Mouse (Mus musculus) left cerebral cortex, postnatal 10 days (tissue): ENCODE measurements at regions not wholly inside any gene's neighbourhood (a gene's known extent, or its start where the extent isn't known, plus 50 kb on each side); places are given as distances from the start of the nearest gene placed in this dataset.
"Not testable (repeated sequence)": the region's sequence is repeated elsewhere in the genome, so short reads cannot be mapped to it uniquely, and the experiment has no call there.

Experiments
- DNase-seq, 2 experiments: peaks; one replicate each; pipeline ENCODE4 v3.0.0; 2021 to 2022; ENCODE audit warnings: low spot score in 2 of 2, mixed read lengths in 1 of 2; ENCODE audit errors: extremely low spot score in 1 of 2
- intact Hi-C: fragments of 180-260 bp; cut with DNase I; formaldehyde crosslinking; loops from one replicate; pipeline ENCODE4 v1.15.1; 2025

- intact Hi-C loops: no loop called here
- DNase-seq: no peak
Measured at GRCm38 (mm10) chr8:90064381-90064780, 283.8 kb downstream of the Tox3 start.

GRCm38 (mm10) chr8:90063291-90063690 lies 284.9 kb downstream of the Tox3 start:
- no peak for DNase-seq
- intact Hi-C loops: no loop called here

- intact Hi-C loops: no loop called here
- no peak for DNase-seq
Measured at GRCm38 (mm10) chr8:90058631-90059166, 289.4 kb downstream of the Tox3 start.

- intact Hi-C loops: no loop called here
- DNase-seq: no peak
Measured at GRCm38 (mm10) chr8:90056331-90056730, 291.8 kb downstream of the Tox3 start.

GRCm38 (mm10) chr8:90046779-90047178 lies 301.4 kb downstream of the Tox3 start:
- intact Hi-C loops: no loop called here
- no peak for DNase-seq

- intact Hi-C loops: no loop called here
- no peak for DNase-seq
Measured at GRCm38 (mm10) chr8:90036436-90036835, 311.7 kb downstream of the Tox3 start.

GRCm38 (mm10) chr8:90032572-90032971 lies 315.6 kb downstream of the Tox3 start:
- DNase-seq: peak in 1 of 2 experiments; percentile 21
- intact Hi-C loops: no loop called here

- intact Hi-C loops: no loop called here
- DNase-seq: no peak
Measured at GRCm38 (mm10) chr8:90031220-90031619, 316.9 kb downstream of the Tox3 start.

GRCm38 (mm10) chr8:90017958-90018357 lies 330.2 kb downstream of the Tox3 start:
- DNase-seq, intact Hi-C loops: not testable (repeated sequence)

- DNase-seq: no peak
- intact Hi-C loops: no loop called here
Measured at GRCm38 (mm10) chr8:90013755-90014154, 334.4 kb downstream of the Tox3 start.

GRCm38 (mm10) chr8:90011682-90012409 lies 336.3 kb downstream of the Tox3 start:
- DNase-seq: no peak
- intact Hi-C loops: no loop called here

- intact Hi-C loops: loop anchor here (10.0 kb wide), 1 partner anchor 495 kb away; no protein-coding TSS in a partner anchor
- no peak for DNase-seq
Measured at GRCm38 (mm10) chr8:90009431-90009830, 338.7 kb downstream of the Tox3 start.

GRCm38 (mm10) chr8:90000899-90001640 lies 347.1 kb downstream of the Tox3 start:
- intact Hi-C loops: loop anchor here (2.0 to 10.0 kb wide), 6 partner anchors 150 to 791 kb away; partner anchors contain the start of gene Tox3
- peak; percentile 73 to 74 for DNase-seq

- intact Hi-C loops: no loop called here
- peak in 1 of 2 experiments; percentile 26 for DNase-seq
Measured at GRCm38 (mm10) chr8:89993743-89994142, 354.4 kb downstream of the Tox3 start.

- intact Hi-C loops: no loop called here
- no peak for DNase-seq
Measured at GRCm38 (mm10) chr8:89983859-89984258, 364.3 kb downstream of the Tox3 start.

GRCm38 (mm10) chr8:89982551-89982950 lies 365.6 kb downstream of the Tox3 start:
- no peak for DNase-seq
- intact Hi-C loops: no loop called here

GRCm38 (mm10) chr8:89981320-89981719 lies 366.8 kb downstream of the Tox3 start:
- DNase-seq: no peak
- intact Hi-C loops: no loop called here

- intact Hi-C loops: no loop called here
Measured at GRCm38 (mm10) chr8:89980441-89980840, 367.7 kb downstream of the Tox3 start.

GRCm38 (mm10) chr8:89962799-89963198 lies 385.3 kb downstream of the Tox3 start:
- no peak for DNase-seq
- intact Hi-C loops: no loop called here

More at GRCm38 (mm10) chr8:89980441-89980840, 367.7 kb downstream of the Tox3 start:
- no peak for DNase-seq

- intact Hi-C loops: no loop called here
- no peak for DNase-seq
Measured at GRCm38 (mm10) chr8:89957486-89957885, 390.7 kb downstream of the Tox3 start.
